Mouse (Mus musculus): ENCODE results near the gene Rgs7. TPM values are rescaled to one million over a fixed set of nuclear protein-coding genes. Genes with fewer than 3 reads are reported as not detected.

The Rgs7 gene
- polyA plus RNA-seq, 1 experiment from 2014 or later = 0.27 TPM

DNA sequence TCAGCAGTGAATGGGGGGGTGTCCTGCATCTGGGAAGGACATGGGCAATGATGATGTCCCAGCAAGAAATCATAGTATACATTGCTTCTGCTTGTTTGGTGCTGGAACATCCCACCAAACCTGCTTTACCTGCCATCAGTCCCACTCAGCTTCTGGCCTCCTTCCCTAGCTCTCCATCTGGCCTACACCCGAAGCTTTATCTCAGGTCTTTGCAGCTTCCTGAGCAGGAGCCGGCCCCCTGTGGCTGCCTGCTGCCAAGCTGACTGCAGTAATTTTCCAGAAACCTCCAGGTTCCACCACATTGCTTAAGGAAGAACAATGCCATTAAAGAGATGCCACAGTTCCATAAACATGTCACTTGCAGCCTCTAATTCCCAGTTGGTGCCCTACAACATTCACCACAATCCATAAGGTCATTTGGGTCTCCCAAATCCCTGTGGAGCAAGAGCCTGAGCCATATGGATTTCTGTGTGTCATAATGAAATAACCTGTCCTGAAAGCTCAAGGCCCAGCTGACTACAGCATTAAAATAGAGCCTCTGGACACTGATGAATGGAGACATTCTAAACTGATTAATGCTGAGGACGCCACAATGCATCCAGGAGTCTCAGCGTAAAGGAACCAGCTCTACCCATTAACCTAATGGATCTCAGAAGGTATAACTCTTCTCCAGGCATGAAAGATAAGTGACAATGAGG, 60.8 kb downstream of the Rgs7 start:
- DNase-seq (ENCODE audit: low read depth, low spot score) (no peak), ATAC-seq (no peak)
- H3K27me3 ChIP-seq = no peaks in the 10 kb centered on the region
- TF ChIP-seq CTCF (IDR thresholded peaks at IDR 0.05) = no peak
- in situ Hi-C loops (cut with MboI; ENCODE audit: low pct_unique_long_range_greater_than_20kb) = no loop called here
- CTCF ChIA-PET = interaction anchor here (1.5 kb wide), 1 partner anchor 10 kb away, joined by 3 read pairs; no protein-coding TSS in a partner anchor
- POLR2A ChIA-PET = no interaction called here

DNA sequence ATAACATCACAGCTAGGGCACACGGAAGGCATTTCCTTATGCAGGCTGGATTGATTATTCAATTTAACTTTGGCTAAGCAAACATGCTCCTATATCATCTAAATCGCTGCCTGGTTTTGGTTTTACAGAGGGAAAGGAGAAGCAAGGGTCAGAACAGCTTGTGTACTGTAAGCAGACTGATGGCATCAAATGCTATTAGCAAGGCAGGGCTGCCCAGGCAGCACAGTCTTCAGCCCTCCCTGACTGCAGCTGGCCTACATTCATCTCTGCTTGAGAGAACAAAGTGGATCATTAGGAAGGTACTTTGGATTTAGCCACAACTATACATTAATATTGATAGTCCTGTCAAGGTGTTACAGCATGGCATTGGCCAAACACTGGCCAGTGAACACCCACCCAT, 65.2 kb downstream of the Rgs7 start:
- CTCF ChIA-PET = interaction anchor here (0.7 kb wide), 1 partner anchor 9 kb away, joined by 3 read pairs; no protein-coding TSS in a partner anchor
- POLR2A ChIA-PET = no interaction called here

DNA sequence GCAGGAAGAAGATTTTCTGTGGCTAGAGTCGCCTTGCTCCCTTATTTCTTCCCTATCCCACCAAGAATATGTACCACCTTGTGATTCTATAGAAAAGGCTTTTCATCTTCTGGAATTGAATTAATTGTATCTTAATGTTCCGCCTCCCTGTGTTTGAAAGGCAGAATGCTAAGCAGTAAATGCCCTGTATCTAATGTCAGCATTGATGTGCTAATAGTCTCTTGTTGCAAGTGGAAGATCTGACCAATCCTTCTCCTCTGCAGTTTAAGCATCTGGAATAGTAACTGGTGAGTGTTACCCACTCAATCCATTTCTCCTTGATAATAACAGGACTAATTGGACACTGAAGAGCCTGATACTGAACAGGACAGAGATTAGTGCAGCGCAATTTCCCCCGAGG, 65.9 kb downstream of the Rgs7 start:
- DNase-seq (ENCODE audit: low read depth, low spot score) = no peak
- ChIA-PET POLR2A (no interaction called here), CTCF (no interaction called here)
- no peak for ATAC-seq
- H3K27me3 ChIP-seq = no peaks in the 10 kb centered on the region
- in situ Hi-C loops (cut with MboI; ENCODE audit: low pct_unique_long_range_greater_than_20kb) = no loop called here
- no peak for TF ChIP-seq CTCF (IDR thresholded peaks at IDR 0.05)

More for the DNA sequence above, 65.2 kb downstream of the Rgs7 start:
- ATAC-seq (no peak), DNase-seq (ENCODE audit: low read depth, low spot score) (no peak)
- H3K27me3 ChIP-seq = no peaks in the 10 kb centered on the region
- in situ Hi-C loops (cut with MboI; ENCODE audit: low pct_unique_long_range_greater_than_20kb) = no loop called here
- no peak for TF ChIP-seq CTCF (IDR thresholded peaks at IDR 0.05)

DNA sequence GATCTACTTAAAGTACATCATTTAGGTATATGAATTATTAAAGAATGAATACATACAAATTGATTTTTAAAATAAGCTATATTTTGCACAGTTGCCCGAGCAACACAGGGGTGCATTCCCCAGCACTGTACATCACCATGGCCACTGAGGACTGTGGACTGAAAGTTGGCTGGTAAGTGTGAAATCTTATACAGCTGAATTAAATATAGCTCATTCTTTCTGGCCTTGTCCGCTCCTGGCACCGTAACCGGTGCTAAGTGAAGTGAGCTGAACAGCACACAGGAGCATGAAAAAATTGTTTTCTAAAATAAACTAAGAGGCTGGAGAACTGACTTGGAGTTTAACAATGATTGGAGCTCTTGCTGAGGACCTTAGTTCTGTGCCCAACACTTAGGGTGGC, 71.4 kb downstream of the Rgs7 start:
- in situ Hi-C loops (cut with MboI; ENCODE audit: low pct_unique_long_range_greater_than_20kb) = no loop called here
- no peak for TF ChIP-seq CTCF (IDR thresholded peaks at IDR 0.05)
- no peaks in the 10 kb centered on the region for H3K27me3 ChIP-seq
- ATAC-seq (no peak), DNase-seq (ENCODE audit: low read depth, low spot score) (no peak)
- ChIA-PET CTCF (no interaction called here), POLR2A (no interaction called here)

DNA sequence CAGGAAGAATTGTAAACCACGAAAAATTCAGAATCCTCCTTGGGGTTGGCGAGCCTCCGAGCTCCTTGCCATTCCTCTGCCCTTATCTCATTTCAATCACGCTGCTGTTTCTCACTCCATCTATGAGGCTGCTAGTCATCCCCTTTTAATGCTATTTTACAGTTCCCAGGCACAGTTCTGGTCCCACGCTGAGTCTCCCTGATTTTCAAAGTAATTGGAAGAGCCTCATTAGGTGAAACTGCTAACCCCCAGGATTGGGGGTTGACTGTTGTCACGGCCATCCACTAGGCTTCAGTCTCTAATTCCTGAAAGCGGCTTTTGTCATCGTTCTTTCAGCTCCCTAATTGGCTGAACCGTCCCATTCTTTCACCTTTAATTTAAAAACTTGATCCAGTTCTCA, 76.6 kb downstream of the Rgs7 start:
- POLR2A ChIA-PET = no interaction called here
- no peaks in the 10 kb centered on the region for H3K27me3 ChIP-seq
- no peak for TF ChIP-seq CTCF (IDR thresholded peaks at IDR 0.05)
- in situ Hi-C loops (cut with MboI; ENCODE audit: low pct_unique_long_range_greater_than_20kb) = no loop called here
- no peak for DNase-seq (ENCODE audit: low read depth, low spot score)
- CTCF ChIA-PET = no interaction called here
- ATAC-seq = no peak

DNA sequence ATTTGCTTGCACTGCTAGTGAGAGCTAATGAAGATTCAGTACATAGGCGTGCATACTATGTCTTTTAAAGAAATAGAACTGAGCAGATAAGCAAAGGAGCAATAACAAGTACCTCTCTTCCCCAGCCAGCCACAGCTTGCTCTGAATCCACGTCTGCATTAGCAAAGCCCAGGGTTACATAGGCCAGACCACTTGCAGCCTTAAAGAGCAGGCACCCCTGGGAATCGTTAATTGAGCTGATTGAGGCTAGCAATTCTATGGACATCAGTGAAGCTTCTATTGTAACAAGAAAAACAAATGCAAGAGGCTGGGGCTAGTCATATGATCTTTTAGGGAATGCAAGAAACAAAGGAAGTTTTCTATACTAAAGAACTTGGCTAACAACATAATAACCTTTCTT, 81.9 kb downstream of the Rgs7 start:
- in situ Hi-C loops (cut with MboI; ENCODE audit: low pct_unique_long_range_greater_than_20kb) = no loop called here
- ATAC-seq (no peak), DNase-seq (ENCODE audit: low read depth, low spot score) (no peak)
- H3K27me3 ChIP-seq = no peaks in the 10 kb centered on the region
- ChIA-PET POLR2A (no interaction called here), CTCF (no interaction called here)
- TF ChIP-seq CTCF (IDR thresholded peaks at IDR 0.05) = no peak

DNA sequence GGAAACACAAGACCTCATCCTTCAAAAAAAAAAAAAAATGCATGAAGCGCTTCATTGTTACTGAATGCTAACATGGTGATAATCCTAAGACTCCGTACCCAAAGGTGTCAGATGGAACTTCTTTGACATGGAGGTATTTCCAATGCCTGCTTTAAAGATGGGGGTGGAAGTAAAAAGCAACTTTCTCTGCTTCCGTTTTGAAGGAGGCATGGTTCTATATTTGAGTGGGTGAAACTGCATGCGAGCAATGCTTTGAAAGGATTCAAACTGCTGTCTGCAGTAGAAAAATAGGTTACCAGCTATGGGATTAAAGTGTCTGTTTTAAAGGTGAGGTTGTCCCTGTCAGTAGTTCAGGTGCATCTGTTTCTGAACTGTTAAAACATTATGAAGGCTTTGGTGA, 100.4 kb downstream of the Rgs7 start:
- CTCF ChIA-PET = no interaction called here
- TF ChIP-seq CTCF (IDR thresholded peaks at IDR 0.05) = no peak
- ATAC-seq = no peak
- no peak for DNase-seq (ENCODE audit: low read depth, low spot score)
- H3K27me3 ChIP-seq = no peaks in the 10 kb centered on the region
- POLR2A ChIA-PET = no interaction called here
- in situ Hi-C loops (cut with MboI; ENCODE audit: low pct_unique_long_range_greater_than_20kb) = no loop called here

DNA sequence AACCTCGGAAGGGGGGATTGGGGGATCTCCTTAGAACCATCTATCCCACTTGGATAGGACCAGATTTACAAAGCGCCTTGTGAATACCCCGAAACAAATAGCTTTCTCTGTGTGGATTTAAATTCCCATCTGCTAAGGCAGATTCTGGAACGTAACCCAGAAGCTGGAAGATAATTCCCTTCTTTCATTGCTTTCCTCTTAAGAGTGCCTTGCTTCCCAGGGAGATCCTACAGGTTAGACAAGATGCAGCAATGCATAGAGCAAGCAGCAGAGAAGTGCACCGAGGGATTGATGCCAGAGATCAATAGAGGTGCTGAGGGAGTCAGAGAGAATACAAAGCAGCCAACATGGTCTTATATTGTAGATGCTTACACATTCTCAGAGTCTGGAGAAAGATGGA, 103.0 kb downstream of the Rgs7 start:
- POLR2A ChIA-PET = no interaction called here
- no peaks in the 10 kb centered on the region for H3K27me3 ChIP-seq
- CTCF ChIA-PET = no interaction called here
- TF ChIP-seq CTCF (IDR thresholded peaks at IDR 0.05) = no peak
- in situ Hi-C loops (cut with MboI; ENCODE audit: low pct_unique_long_range_greater_than_20kb) = no loop called here
- no peak for ATAC-seq
- no peak for DNase-seq (ENCODE audit: low read depth, low spot score)

DNA sequence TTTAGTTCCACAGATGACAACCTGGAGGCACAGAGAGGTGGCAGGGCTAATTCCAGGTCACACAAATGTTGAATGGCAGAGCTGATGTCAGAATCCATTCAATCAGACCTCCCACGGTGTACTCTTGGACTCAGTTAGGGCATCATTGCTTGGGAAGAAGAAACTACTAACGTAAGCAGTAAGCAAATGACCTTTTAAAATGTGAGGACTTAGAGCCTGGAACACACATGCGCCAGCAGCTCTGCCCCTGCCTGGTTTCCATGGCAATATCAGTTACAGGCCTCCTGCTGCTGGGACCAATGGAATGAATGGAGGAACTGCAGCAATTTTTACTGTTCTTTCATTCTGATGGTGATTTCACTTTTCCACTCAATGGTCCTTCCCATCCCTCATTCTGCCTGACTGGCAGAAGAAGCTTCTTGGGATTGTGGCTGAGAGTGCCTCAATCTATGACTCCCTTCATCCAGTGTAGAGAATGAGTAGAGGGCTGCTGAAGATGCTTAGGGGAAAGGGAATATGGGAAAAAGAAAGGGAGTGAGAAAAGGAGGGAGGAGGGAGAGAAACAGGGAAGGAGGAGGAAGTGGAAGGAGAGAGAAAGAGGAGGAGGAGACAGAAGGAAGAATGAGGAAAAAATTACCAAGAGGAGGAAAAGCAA, 106.6 kb downstream of the Rgs7 start:
- ATAC-seq = no peak
- POLR2A ChIA-PET = no interaction called here
- CTCF ChIA-PET = no interaction called here
- no peak for TF ChIP-seq CTCF (IDR thresholded peaks at IDR 0.05)
- DNase-seq (ENCODE audit: low read depth, low spot score) = no peak
- no peaks in the 10 kb centered on the region for H3K27me3 ChIP-seq
- in situ Hi-C loops (cut with MboI; ENCODE audit: low pct_unique_long_range_greater_than_20kb) = no loop called here

DNA sequence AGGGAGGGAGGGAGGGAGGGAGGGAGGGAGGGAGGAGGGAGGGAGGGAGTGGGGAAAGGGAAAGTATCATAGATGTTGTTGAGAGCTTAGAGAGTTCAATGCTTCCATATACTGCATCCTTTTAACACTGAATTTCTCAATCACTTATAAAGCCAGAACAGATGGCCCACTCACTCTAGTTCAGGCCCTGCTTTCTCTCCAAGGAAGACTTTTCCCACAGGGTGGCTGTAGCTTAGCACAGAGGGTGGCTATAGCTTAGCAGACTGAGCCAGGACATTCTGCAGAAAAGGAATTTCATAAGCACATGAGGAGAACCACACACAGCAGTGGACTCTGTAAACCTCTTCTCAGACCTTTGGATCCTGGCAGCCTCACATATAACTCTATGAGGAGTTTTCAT, 119.7 kb downstream of the Rgs7 start:
- in situ Hi-C loops (cut with MboI; ENCODE audit: low pct_unique_long_range_greater_than_20kb) = no loop called here
- no peak for DNase-seq (ENCODE audit: low read depth, low spot score)
- ATAC-seq = no peak
- ChIA-PET CTCF (no interaction called here), POLR2A (no interaction called here)
- no peaks in the 10 kb centered on the region for H3K27me3 ChIP-seq
- TF ChIP-seq CTCF (IDR thresholded peaks at IDR 0.05) = no peak

DNA sequence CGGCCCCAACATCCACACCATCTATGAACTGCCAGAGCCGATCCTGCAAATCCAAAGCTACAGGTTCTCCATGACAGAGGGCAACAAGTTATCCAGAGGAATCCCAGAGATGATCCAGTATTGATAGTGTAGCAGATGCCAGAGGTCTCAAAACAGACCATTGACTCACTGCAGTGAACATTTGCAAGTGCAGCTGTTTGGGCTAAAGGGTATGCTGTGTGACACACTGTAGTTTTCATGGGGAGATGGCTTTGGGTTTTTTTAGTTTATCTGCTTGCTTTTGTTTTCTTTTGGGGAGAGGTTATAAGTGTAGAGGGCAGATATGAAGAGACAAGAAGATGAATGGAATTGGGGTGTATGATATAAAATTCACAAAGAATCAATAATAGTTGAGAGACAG, 124.2 kb downstream of the Rgs7 start:
- in situ Hi-C loops (cut with MboI; ENCODE audit: low pct_unique_long_range_greater_than_20kb) = no loop called here
- no peaks in the 10 kb centered on the region for H3K27me3 ChIP-seq
- no peak for DNase-seq (ENCODE audit: low read depth, low spot score)
- TF ChIP-seq CTCF (IDR thresholded peaks at IDR 0.05) = no peak
- ATAC-seq = no peak
- POLR2A ChIA-PET = no interaction called here
- CTCF ChIA-PET = no interaction called here

DNA sequence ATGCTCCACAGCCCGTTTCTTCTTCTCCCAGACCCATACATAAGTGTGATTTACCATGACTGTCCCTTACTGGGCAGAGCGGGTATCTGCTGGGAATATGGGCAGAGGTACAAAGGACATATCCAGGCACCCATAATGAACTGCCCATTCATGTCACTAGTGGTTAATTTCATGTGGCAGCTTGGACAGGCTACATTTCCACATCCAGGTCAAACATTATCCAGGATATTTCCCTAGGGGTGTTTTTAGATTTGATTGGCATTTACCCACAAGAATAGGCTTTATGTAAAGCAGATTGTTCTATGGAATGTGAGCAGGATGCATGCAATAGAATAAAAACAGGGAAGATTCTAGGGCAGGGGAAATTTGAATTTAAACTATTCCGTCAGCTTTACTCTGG, 128.7 kb downstream of the Rgs7 start:
- TF ChIP-seq CTCF (IDR thresholded peaks at IDR 0.05) = no peak
- ChIA-PET CTCF (no interaction called here), POLR2A (no interaction called here)
- H3K27me3 ChIP-seq = no peaks in the 10 kb centered on the region
- in situ Hi-C loops (cut with MboI; ENCODE audit: low pct_unique_long_range_greater_than_20kb) = no loop called here
- ATAC-seq (no peak), DNase-seq (ENCODE audit: low read depth, low spot score) (no peak)
